Mouse (Mus musculus) heart, embryonic 11.5 days (tissue): Measurements from ENCODE around the gene Ap1g1. TPM values are rescaled to one million over a fixed set of nuclear protein-coding genes. Genes with fewer than 3 reads are reported as not detected.
"Not testable (repeated sequence)": the region's sequence is repeated elsewhere in the genome, so short reads cannot be mapped to it uniquely, and the experiment has no call there.

Source experiments
- ATAC-seq: fragments of 200-750 bp; cut with Nextera tagmentation; replicated peaks from 2 replicates; pipeline ENCODE4 v1.8.0; 2017; ENCODE audit warnings: moderate library complexity; ENCODE audit not compliant: insufficient number of reproducible peaks, low FRiP score, low TSS enrichment
- H3K27ac ChIP-seq: fragments of 300-500 bp; sonication (generic); 2 replicates; pipeline ENCODE4 v1.5.1; 2014; ENCODE audit warnings: mild to moderate bottlenecking, low read depth, low read length
- H3K27me3 ChIP-seq: fragments of 300-500 bp; sonication (generic); 2 replicates; pipeline ENCODE4 v1.6.1; 2014; ENCODE audit warnings: mild to moderate bottlenecking, low read length, mixed read lengths; ENCODE audit not compliant: control insufficient read depth, insufficient read depth
- H3K36me3 ChIP-seq: fragments of 300-500 bp; sonication (generic); 2 replicates; pipeline ENCODE4 v1.6.1; 2014; ENCODE audit warnings: mild to moderate bottlenecking, low read length, moderate library complexity, mixed read lengths; ENCODE audit not compliant: control insufficient read depth, insufficient read depth
- H3K4me1 ChIP-seq: fragments of 300-500 bp; sonication (generic); 2 replicates; pipeline ENCODE4 v1.6.1; 2014; ENCODE audit warnings: low read length; ENCODE audit not compliant: control insufficient read depth, insufficient read depth
- H3K4me2 ChIP-seq: fragments of 300-500 bp; sonication (generic); 2 replicates; pipeline ENCODE4 v1.6.1; 2014; ENCODE audit warnings: mild to moderate bottlenecking, moderate library complexity
- H3K4me3 ChIP-seq: fragments of 300-500 bp; sonication (generic); 2 replicates; pipeline ENCODE4 v1.5.1; 2014; ENCODE audit warnings: low read depth, low read length
- H3K9ac ChIP-seq: fragments of 300-500 bp; sonication (generic); 2 replicates; pipeline ENCODE4 v1.6.1; 2014; ENCODE audit warnings: mild to moderate bottlenecking, low read depth, low read length, moderate library complexity
- H3K9me3 ChIP-seq: fragments of 300-500 bp; sonication (generic); replicated peaks from 2 replicates; pipeline ENCODE4 v1.6.1; 2016; ENCODE audit warnings: low read length; ENCODE audit not compliant: control insufficient read depth
- WGBS: fragments of 180-500 bp; shearing (Covaris S2); extraction: QIAGEN DNeasy Blood & Tissue Kit; methylation state at CpG from one replicate; pipeline ENCODE4 v1.1.7; 2014; ENCODE audit not compliant: insufficient replicate concordance; 5-methylcytosine and 5-hydroxymethylcytosine counted together
- polyA plus RNA-seq: library from polyadenylated mRNA; unstranded; fragments of >200 nt; fragmentation: Nextera tagmentation; extraction: Ambion mirVana; gene quantifications from 2 replicates; pipeline ENCODE4 v1.2.1, GENCODE M21; 2014

Ap1g1 gene
- polyA plus RNA-seq, 1 experiment from 2014 or later, result 22.1 TPM

DNA sequence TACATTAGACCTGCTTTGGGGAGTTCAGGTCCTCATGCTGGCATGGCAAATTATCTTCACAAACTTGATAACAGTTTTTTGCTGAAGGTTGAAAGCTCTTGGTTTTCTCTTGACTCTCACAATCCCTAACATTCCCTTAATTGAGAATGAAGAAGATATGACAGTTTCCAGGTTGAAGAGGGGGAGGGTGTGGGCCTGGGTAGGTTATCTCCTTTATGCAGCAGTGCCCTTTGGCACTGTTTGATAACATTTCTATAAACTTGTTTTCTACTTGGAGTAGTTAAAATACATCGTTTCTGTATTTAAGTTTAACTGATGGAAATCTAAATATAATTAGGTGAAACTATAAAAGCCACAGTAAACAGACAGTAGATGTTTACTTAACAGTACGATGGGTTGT lies 86.4 kb downstream of the Ap1g1 start:
- no peak for ATAC-seq
- WGBS, result 76% methylated on average over 2 of the region's 2 CpGs
- Histone ChIP-seq H3K9ac (no peak overlapping the region), H3K36me3 (peaks cover 10% of the 10 kb centered on the region; the same call in 1 of the 2 replicates), H3K4me3 (no peak overlapping the region), H3K27ac (peak overlapping the region; percentile 13; the same call in 1 of the 2 replicates), H3K27me3 (no peaks in the 10 kb centered on the region), H3K4me2 (no peak overlapping the region), H3K9me3 (no peaks in the 10 kb centered on the region), H3K4me1 (peaks cover 6% of the 10 kb centered on the region)

DNA sequence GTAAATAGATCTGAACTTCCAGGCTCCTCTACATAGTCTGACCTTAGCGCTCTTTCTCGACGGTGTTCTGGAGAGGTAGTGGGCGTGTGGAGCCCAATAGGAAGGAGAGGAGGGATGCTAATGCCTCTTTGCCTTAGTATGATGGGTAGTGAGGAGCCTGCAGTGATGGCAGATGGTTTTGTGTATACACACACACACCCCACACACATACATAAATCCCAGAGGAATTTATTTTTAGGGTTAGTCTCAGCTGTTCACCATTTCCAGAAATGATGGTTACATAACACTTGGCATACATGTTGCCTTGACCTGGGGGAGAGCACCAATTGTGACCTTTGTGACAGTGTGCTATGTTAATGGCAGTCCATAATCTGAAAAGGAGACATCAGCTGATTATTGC lies 87.2 kb downstream of the Ap1g1 start:
- no peaks in the 10 kb centered on the region for H3K27me3 ChIP-seq
- H3K27ac ChIP-seq, result peak overlapping the region; percentile 31; the same call in 1 of the 2 replicates
- H3K9ac ChIP-seq, result no peak overlapping the region
- peaks cover 2% of the 10 kb centered on the region; the same call in 1 of the 2 replicates for H3K36me3 ChIP-seq
- 74% methylated on average over 4 of the region's 4 CpGs for WGBS
- H3K4me2 ChIP-seq, result no peak overlapping the region
- no peaks in the 10 kb centered on the region for H3K9me3 ChIP-seq
- no peak for ATAC-seq
- no peak overlapping the region for H3K4me3 ChIP-seq
- H3K4me1 ChIP-seq, result peaks cover 6% of the 10 kb centered on the region

DNA sequence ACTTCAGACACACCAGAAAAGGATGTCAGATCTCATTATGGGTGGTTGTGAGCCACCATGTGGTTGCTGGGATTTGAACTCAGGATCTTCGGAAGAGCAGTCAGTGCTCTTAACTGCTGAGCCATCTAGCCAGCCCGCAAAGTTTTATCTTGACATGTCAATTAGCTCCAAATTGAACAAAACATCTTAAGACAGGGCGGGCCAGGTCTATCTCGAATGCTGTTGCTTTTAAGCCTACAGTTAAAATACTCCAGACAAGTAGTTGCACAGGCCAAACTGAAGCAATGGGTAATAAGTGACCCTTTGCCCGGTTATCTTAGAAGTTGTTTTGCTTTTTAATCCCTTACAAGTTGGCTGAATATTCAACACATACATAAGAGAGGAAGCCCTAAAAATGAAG lies 88.3 kb downstream of the Ap1g1 start:
- Histone ChIP-seq H3K4me3 (no peak overlapping the region), H3K27me3 (no peaks in the 10 kb centered on the region), H3K4me1 (peaks cover 6% of the 10 kb centered on the region), H3K9ac (no peak overlapping the region), H3K36me3 (no peaks in the 10 kb centered on the region), H3K4me2 (no peak overlapping the region), H3K27ac (no peak overlapping the region), H3K9me3 (no peaks in the 10 kb centered on the region)
- no peak for ATAC-seq
- 85% methylated on average over 5 of the region's 5 CpGs for WGBS

DNA sequence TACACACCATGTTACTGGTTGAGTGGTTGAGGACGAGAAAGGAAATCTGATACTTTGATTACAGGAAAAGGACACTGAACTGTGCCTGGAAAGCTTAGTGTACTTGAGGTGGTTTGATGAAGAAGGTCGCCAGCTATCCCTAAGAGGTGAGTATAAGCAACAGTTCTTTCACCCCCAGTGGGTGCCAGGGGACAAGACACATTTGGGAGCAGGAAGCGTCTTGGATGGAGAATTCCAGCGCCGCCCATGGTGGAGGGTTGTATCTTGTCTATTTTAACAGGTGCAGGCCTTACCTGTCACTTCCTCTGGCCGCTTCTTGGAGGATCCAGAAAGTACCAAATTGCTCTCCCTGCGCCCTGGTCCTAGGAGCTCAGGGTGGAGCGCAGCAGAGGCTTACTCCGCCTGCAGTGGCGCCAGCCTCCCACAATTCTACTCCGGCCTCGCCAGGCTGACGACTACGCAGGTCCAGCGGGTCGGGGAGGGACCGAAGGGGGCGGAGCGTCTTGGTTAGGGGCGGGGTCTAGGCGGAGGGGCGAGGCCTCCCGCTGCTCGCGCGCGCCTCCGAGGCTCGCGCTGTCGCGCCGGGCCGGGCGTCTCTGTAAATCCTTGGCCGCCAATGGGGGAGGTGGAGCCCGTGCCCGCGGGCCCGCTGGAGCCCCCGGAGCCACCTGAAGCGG lies 89.8 kb downstream of the Ap1g1 start, which contains the start of gene Phlpp2:
TSS of gene Phlpp2 (plus strand) at position 540 of the 677 bp plus-strand sequence.
- H3K9ac ChIP-seq, result peak within 1 kb of the TSS; percentile 95
- no peaks in the 10 kb centered on the region for H3K36me3 ChIP-seq
- no peaks in the 10 kb centered on the region for H3K9me3 ChIP-seq
- peak; percentile 96 for ATAC-seq
- H3K27me3 ChIP-seq, result no peaks in the 10 kb centered on the region
- peak within 1 kb of the TSS; percentile 97 for H3K4me3 ChIP-seq
- under 1% methylated on average over 42 of the region's 42 CpGs for WGBS
- peak within 1 kb of the TSS; percentile 95 for H3K4me2 ChIP-seq
- peak within 1 kb of the TSS; percentile 89 for H3K27ac ChIP-seq
- H3K4me1 ChIP-seq, result peaks cover 6% of the 10 kb centered on the region

DNA sequence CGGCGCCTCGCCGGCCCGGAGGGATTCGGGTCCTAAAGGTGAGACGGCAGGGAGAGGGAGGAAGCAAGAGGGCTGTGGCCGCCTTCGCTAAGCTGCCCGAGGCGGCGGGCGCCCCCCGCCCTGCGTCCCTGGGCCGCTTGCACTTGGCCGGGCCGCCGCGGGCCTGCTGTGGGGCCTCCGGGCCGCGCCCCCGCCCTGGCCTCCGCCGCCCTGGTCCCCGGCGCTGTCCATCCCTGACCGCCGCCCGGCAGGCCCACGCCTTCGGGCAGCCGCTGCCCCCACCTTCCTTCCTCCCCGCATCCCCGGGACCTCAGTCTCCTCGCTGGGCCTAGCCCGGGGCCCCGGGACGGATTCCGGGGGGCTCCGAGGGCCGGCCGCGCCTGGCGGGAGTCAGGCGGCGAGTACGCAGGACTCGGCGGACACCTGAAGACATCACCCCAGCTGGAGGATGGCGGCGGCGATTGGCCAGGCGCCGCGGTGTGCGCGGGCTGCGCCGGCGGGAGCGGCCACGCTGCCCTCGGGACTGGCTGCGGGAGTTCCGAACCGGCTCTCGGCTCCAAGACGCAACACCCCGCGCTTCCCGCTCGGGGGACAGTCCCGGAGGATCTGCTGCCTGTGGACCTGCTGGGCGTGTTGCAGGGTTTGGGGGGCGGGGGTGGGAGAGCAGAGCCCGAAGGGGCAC lies 90.5 kb downstream of the Ap1g1 start:
- WGBS, result 2% methylated on average over 58 of the region's 78 CpGs
- H3K9ac ChIP-seq, result peak overlapping the region; percentile 95
- H3K4me2 ChIP-seq, result peak overlapping the region; percentile 95
- peak overlapping the region; percentile 97 for H3K4me3 ChIP-seq
- no peaks in the 10 kb centered on the region for H3K27me3 ChIP-seq
- no peaks in the 10 kb centered on the region for H3K36me3 ChIP-seq
- ATAC-seq, result peak; percentile 85
- H3K4me1 ChIP-seq, result peaks cover 2% of the 10 kb centered on the region; the same call in 1 of the 2 replicates
- no peaks in the 10 kb centered on the region for H3K9me3 ChIP-seq
- peak overlapping the region; percentile 89 for H3K27ac ChIP-seq

DNA sequence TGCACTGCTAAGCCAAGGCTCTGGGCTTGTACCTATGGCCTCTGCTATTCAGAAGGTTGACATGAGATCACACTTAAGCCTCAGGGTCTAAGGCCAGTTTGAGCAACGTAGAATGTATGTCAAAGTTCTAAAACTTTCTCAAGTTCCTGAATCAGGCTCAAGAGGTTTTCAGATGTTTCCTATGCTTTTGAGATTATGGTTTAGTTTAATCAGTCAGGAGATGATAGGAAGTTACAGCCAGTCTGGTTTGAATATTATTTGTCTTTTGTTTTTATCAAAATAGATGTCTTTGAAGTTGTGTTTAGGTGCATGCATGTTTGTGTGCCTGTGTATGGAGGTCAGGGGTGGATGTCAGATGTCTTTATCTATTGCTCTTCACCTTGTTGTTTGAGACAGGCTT lies 92.7 kb downstream of the Ap1g1 start:
- H3K27ac ChIP-seq, result no peak overlapping the region
- no peak overlapping the region for H3K4me3 ChIP-seq
- H3K9me3 ChIP-seq, result no peaks in the 10 kb centered on the region
- WGBS, result 86% methylated on average over 1 of the region's 1 CpGs
- no peak overlapping the region for H3K9ac ChIP-seq
- no peak overlapping the region for H3K4me2 ChIP-seq
- peaks cover 2% of the 10 kb centered on the region; the same call in 1 of the 2 replicates for H3K4me1 ChIP-seq
- no peaks in the 10 kb centered on the region for H3K27me3 ChIP-seq
- H3K36me3 ChIP-seq, result no peaks in the 10 kb centered on the region
- ATAC-seq, result no peak

DNA sequence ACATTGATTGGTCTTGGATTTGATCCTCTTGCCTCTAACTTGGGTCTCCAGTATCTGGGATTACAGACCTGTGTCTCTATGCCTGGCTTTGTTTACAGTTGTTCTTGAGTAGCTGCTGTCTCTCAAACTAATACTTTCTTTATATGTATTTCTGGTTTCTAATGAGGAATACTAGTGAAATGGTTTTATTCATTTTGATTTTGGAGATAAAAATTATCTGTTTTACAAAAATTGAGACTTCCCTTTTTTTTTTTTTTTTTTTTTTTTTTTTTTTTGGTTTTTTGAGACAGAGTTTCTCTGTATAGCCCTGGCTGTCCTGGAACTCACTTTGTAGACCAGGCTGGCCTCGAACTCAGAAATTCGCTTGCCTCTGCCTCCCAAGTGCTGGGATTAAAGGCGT lies 95.4 kb downstream of the Ap1g1 start:
- not testable (repeated sequence) for H3K9ac ChIP-seq, H3K4me2 ChIP-seq, H3K4me3 ChIP-seq, H3K4me1 ChIP-seq, H3K27me3 ChIP-seq, ATAC-seq, H3K27ac ChIP-seq, H3K9me3 ChIP-seq, H3K36me3 ChIP-seq
- 77% methylated on average over 3 of the region's 3 CpGs for WGBS

DNA sequence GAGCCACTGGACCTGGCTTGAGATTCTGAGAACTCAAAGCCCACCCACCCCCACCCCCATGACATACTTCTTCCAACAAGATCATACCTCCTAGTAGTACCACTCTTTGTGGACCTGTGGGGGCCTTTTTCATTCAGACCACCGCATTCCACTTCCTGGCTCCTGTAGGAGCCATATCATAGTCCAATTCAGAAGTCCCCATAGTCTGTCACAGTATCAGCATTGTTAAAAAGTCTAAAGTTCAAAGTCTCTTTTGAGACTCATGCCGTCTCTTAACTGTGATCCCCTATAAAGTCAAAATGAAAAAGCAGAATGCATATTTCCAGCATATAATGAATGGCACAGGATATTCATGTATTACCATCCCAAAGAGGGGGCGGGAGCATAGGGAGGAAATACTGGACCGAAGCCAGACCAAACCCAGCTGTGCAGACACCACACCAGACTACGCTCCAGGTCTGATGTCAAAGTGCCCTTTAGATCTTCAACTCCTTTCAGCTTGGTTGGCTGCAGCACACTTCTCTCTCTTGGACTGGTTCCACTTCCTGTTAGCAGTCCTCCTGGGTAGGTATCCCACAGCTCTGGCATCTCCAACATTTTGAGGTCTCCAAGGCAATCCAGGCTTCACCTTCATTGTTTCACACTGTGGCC lies 101.8 kb downstream of the Ap1g1 start:
- Histone ChIP-seq H3K9me3 (no peaks in the 10 kb centered on the region), H3K9ac (no peak overlapping the region), H3K4me3 (no peak overlapping the region), H3K4me1 (no peaks in the 10 kb centered on the region), H3K27ac (no peak overlapping the region), H3K27me3 (no peaks in the 10 kb centered on the region), H3K36me3 (peaks cover 4% of the 10 kb centered on the region; the same call in 1 of the 2 replicates), H3K4me2 (no peak overlapping the region)
- WGBS, result 82% methylated on average over 5 of the region's 5 CpGs
- no peak for ATAC-seq
